Mouse (Mus musculus) neutrophil, adult 5-6 weeks (primary cell): ENCODE data around the gene Peak1. TPM values are rescaled to one million over a fixed set of nuclear protein-coding genes. Genes with fewer than 3 reads are reported as not detected.

Experiments
- ATAC-seq: fragments of 151-379, 151-347 bp; 2 replicates; pipeline ENCODE4 v1.8.0; 2017; ENCODE audit warnings: mild to moderate bottlenecking, moderate TSS enrichment; ENCODE audit not compliant: insufficient number of reproducible peaks, poor library complexity, low FRiP score, severe bottlenecking; ENCODE audit errors: extremely low read depth
- total RNA-seq: library from RNA; stranded (forward); fragments of 200-1000 nt; gene quantifications from 2 replicates; pipeline ENCODE4 v1.2.3, GENCODE M21; 2017

Peak1 gene
- 26.5 and 28.4 TPM in 2 replicates for total RNA-seq

- peak; percentile 89 for ATAC-seq
Observed at GRCm38 (mm10) chr9:56417948-56418737, at the start of gene Peak1, which contains the start of gene Hmg20a. Gene Peak1, minus strand, starts transcription at chr9:56418067. Gene Hmg20a, plus strand, starts transcription at chr9:56418609.

DNA sequence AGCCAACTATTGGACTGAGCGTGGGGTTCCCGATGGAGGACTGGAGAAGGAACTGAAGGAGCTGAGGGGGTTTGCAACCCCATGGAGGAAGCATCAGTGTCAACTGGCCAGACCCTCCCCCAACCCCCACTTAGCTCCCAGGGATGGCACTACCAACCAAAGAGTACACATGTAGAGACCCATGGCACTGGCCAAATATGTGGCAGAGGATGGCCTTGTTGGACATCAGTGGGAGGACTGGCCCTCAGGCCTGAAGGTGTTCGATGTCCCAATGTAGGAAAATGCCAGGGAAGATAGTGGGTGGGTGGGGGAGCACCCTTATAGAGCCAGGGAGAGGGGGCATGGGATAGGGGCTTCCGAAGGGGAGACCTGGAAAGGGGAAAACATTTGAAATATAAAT is 48.4 kb upstream of the Peak1 start:
- ATAC-seq = no peak

- peak; percentile 94 for ATAC-seq
Observed at GRCm38 (mm10) chr9:56464863-56465654, 47.2 kb upstream of the Peak1 start.

- peak; percentile 17; the same call in 1 of the 2 replicates for ATAC-seq
Observed at GRCm38 (mm10) chr9:56463686-56464515, 46.0 kb upstream of the Peak1 start.

- no peak for ATAC-seq
Observed at GRCm38 (mm10) chr9:56463046-56463445, 45.2 kb upstream of the Peak1 start.

GRCm38 (mm10) chr9:56462606-56463005 is 44.7 kb upstream of the Peak1 start:
- no peak for ATAC-seq

DNA sequence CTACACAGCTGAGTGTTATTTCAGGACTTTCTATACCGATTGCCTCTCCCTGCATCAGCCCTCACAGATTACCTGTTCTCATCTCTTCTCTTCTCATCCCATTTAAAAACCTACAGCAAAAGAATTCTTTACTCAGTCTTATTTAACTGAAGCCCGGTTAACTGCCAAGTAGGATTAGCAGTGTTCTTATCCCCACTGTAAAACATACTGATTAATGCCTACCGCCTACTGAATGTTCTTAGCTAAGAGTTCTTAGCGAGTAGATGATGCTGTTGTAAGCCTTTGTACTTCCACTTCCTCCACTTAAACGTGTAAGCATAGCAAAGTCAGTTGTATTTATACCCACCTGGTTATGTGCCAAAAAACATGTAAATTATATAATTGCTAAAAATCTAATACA is 43.1 kb upstream of the Peak1 start:
- no peak for ATAC-seq

GRCm38 (mm10) chr9:56456426-56456825 is 38.6 kb upstream of the Peak1 start:
- ATAC-seq = no peak

DNA sequence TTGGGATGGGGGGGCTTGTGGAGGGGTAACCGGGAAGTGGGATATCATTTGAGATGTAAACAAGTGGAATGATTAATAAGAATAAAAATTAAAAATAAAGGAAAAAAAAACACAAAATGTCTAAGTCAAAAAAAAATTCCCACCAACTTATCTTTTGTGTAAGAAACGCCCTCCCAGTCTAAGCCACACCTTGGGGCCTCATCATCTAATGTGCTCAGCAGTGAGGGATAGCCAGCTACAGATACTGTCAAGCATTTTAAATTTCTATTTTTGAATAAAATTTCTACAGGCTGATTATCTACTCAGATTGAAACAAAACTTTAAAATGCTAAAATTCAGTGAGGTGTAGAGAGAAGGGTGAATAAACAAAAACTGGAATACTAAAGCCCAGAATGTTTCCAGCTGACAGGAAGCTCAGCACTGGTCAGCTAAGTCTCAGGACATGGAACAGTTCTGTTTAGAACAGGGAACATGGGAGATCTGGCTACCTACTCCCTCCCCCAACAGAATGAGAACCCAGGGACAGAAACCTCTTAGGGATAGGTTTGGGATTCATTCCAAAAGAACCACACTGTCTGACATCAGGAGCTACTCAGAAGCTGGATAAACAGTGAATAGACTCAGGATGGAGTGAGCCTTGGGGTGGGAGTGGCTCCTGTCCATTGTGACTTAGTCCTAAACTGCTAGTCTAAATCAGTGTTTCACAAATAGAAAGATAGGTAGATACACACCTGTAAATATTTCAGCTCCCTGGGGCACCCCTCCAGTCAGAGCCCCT is 35.4 kb upstream of the Peak1 start:
- no peak for ATAC-seq

DNA sequence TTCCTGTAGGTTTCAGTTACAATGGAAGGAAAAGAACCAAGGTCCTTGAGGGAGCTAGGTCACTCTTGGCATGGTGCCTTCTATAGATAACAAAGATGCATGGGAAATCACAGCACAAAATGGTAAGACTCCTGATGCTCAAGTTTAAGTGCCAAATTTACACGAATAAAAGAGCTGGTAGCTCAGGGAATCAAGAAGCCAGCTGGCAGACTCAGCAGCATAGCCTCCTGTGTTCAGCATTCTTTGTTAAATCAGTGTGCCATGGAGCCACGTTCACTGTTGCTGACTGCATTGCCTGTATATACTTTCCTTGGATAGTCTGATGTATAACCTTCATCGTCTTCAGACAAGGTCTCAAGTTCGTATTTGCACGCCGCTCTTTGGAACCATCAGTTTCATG is 33.7 kb upstream of the Peak1 start:
- no peak for ATAC-seq

DNA sequence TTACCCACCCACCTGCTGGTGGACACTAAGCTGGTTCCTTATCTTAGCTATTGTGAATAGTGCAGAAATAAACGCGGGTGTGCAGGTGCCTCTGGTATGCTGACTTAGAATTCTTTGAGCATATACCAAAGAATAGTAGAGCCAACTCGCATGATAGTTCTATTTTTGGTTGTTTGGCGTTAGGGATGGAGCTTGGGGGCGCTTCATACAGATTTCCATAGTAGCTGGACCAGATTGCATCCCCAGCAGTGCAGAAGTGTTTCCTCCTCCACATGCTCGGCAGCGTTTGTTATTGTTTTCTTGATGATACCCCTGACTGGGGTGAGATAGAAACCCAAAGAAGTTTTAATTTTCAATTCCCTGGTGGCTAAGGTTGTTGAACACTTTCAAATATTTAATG is 21.8 kb upstream of the Peak1 start:
- no peak for ATAC-seq

DNA sequence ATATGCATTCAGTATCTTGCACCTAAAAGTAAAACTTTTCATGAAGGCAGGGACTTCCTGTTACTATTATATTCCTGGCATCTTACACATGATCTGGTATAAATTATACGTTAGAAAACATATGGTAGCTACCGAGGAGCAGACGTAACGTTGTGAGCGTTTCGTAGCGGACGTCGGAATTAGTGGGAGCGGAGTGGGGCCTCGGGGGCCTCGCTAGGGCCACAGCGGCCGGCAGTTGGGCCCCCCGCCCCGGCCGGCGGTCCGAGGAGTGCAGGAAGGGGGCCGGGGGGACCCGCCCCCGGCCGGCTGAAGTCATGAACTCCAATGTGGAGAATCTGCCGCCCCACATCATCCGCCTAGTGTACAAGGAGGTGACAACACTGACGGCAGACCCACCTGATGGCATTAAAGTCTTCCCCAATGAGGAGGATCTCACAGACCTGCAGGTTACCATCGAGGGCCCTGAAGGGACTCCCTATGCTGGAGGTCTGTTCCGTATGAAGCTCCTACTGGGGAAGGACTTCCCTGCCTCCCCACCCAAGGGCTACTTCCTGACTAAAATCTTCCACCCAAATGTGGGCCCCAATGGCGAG is 19.5 kb upstream of the Peak1 start:
- ATAC-seq = peak; percentile 69

DNA sequence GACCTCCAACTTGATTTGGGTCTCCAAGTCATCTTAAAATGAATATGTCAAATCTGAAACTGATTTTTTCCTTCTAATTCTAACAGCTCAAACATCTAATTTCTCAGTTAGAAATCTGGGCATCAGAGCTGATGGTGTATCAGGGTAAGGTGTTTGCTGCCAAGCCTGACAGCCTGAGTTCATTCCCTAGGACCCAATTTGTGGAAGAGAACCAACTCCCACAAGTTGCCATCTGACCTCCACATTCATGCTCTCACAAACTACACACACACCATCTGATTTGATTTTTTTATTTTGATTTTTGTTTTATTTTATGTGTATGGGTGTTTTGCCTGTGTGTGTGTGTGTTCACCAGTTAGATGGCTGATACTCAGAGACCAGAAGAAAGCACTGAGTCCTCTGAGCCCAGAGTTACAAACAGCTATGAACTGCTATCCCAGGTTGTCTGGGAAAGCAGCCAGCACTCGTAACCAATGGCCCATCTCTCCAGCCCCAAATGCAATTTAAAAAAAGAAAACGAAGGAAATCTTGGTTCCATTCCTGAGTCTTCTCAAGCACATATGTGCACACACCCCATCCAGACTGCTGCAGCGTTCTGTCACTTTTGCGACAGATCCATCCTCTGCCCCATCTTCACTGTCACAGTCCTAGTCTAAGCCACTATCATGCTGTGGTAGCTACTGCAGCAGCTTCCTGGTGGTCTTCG is 18.1 kb upstream of the Peak1 start:
- no peak for ATAC-seq

DNA sequence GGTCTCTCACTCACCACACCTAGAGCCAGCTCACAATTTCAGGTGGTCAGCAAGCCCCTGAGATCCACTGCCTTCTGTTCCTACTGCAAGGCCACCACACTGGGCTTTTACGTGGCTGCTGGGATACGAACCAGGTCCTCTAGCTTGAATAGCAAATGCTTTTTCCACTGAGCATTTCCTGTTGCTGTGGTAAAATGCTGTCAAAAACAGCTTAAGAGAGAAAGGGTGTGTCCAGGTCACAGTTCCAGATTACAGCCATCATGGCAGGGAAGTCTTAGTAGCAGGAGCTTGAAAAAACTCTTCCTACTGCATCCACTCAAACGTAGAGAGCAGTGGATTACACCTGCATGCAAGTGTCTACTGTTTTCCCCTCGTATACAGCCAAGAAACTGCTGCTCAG is 7.0 kb upstream of the Peak1 start:
- no peak for ATAC-seq

GRCm38 (mm10) chr9:56421991-56422390 is 4.1 kb upstream of the Peak1 start:
- ATAC-seq = no peak

DNA sequence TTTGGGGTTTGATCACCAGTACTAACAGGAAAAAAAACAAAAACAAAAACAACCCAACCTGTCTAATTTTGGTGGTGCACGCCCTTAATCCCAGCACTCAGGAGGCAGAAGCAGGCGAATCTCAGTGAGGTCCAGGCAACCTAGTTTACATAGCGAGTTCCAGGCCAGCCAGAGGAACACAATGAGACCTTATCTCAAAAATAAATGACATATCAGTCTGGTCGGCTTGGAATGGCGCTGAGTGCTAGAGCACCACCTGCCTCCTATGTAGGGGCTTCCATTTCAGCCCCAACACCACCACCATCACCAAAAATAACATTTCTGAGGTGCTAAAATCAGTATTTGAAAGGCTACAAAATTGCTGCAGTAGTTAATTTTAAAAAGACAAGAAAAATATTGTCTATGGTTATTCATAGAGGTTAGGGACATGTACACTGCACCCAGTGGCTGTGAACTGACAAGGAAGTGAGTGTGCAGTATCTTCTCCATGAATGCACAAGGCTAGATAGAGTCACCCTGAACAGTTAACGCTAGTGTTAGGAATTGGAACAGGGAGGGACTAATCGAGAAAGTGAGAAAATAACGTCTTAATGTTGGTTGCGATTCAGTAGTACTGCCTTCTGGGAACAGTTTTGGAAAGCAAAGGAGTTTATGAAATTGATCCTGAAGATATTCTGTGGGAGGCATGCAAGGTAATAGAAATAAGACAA is 3.2 kb upstream of the Peak1 start:
- no peak for ATAC-seq

GRCm38 (mm10) chr9:56420236-56420635 is 2.4 kb upstream of the Peak1 start:
- ATAC-seq = no peak
